ENCODE assay signal across 19 mouse cellular contexts in the genomic region with DNA sequence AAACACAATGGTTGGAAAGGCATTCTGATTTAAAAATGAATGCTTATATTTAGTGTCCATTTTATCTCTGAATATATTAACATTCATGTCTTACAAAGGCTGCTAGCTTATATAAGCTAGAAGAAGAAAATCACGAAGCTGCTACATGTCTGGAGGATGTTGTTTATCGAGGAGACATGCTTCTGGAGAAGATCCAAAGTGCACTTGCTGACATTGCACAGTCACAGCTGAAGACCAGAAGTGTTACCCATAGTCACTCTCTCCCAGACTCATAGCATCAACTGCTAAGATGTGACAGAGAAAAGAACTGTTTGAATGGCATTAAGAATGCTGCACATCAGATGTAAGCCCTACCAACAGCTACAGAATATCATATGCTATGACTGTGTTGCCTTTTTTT. TPM values are rescaled to one million over a fixed set of nuclear protein-coding genes. Genes with fewer than 3 reads are reported as not detected.
DNase-seq lines count a peak whose midpoint lies in the region; ATAC-seq and TF ChIP-seq lines count a peak whose summit lies in the region.
"Had no signal": no experiment of that assay in that cellular context is flagged by ENCODE, and none has a peak within 500 bp of the region (broad histone marks: within the 10 kb centered on the region; RNA-seq: fewer than 3 reads in every experiment).

No protein-coding gene starts in this region.

- TF ChIP-seq POLR2A in kidney, adult 2 months (IDR thresholded peaks at IDR 0.05; ENCODE audit: low read depth, low read length): no peak

- no peak overlapping the region for H3K27ac ChIP-seq in kidney, adult 2 months (ENCODE audit: insufficient read depth, low read depth, low read length)
- H3K27ac ChIP-seq in kidney, embryonic 14.5 days (ENCODE audit: low read depth, low read length): no peak overlapping the region
- peak overlapping the region; percentile 57; the same call in 1 of the 2 replicates for H3K27ac ChIP-seq in left cerebral cortex, adult 2 months
- H3K27ac ChIP-seq: embryonic facial prominence, embryonic 15.5 days; forebrain, embryonic 10.5 days; gastrocnemius, adult 2 months; hindbrain, embryonic 10.5 days; hindbrain, embryonic 14.5 days had no signal

- no peak overlapping the region for H3K4me3 ChIP-seq in kidney, adult 2 months (ENCODE audit: insufficient read depth, low read depth, low read length)
- H3K4me3 ChIP-seq in kidney, embryonic 14.5 days (ENCODE audit: low read length): no peak overlapping the region
- H3K4me3 ChIP-seq in left cerebral cortex, adult 2 months: no peak overlapping the region
- H3K4me3 ChIP-seq: embryonic facial prominence, embryonic 15.5 days; erythroblast, embryonic 14.5 days; forebrain, embryonic 10.5 days; gastrocnemius, adult 2 months; heart, embryonic 12.5 days; hindbrain, embryonic 10.5 days had no signal

- peaks cover 2% of the 10 kb centered on the region; the same call in 1 of the 2 replicates for H3K36me3 ChIP-seq in kidney, adult 2 months (ENCODE audit: control insufficient read depth, insufficient read depth, low read length)
- peaks cover 13% of the 10 kb centered on the region for H3K36me3 ChIP-seq in kidney, embryonic 14.5 days (ENCODE audit: control insufficient read depth, insufficient read depth, low read length)

- H3K4me1 ChIP-seq in kidney, adult 2 months (ENCODE audit: control insufficient read depth, insufficient read depth, low read length): peaks cover 4% of the 10 kb centered on the region; the same call in 1 of the 2 replicates
- H3K4me1 ChIP-seq in kidney, embryonic 14.5 days (ENCODE audit: control insufficient read depth, insufficient read depth, low read length): no peaks in the 10 kb centered on the region
- H3K4me1 ChIP-seq: embryonic facial prominence, embryonic 15.5 days; forebrain, embryonic 10.5 days; hindbrain, embryonic 10.5 days had no signal

- H3K9me3 ChIP-seq in kidney, embryonic 14.5 days (ENCODE audit: control insufficient read depth, low read length): no peaks in the 10 kb centered on the region
- H3K9me3 ChIP-seq: embryonic facial prominence, embryonic 15.5 days; forebrain, embryonic 10.5 days; heart, embryonic 12.5 days; hindbrain, embryonic 10.5 days had no signal

- no peak for TF ChIP-seq CTCF in kidney, adult 2 months (conservative IDR thresholded peaks at IDR 0.05; ENCODE audit: insufficient read depth, insufficient read length, low read depth, low read length)
- no peak for TF ChIP-seq CTCF in left cerebral cortex, adult 2 months (IDR thresholded peaks at IDR 0.05)

- 38% methylated on average over 2 of the region's 2 CpGs for WGBS in kidney, adult 2 months
- 86% methylated on average over 2 of the region's 2 CpGs for WGBS in kidney, embryonic 14.5 days

- no peak overlapping the region for H3K9ac ChIP-seq in kidney, embryonic 14.5 days (ENCODE audit: low read depth, low read length)
- H3K9ac ChIP-seq: embryonic facial prominence, embryonic 15.5 days; heart, embryonic 12.5 days; hindbrain, embryonic 14.5 days had no signal

- no peak for ATAC-seq in kidney, embryonic 14.5 days (ENCODE audit: low FRiP score, low TSS enrichment)
- ATAC-seq in activated CD4-positive, CD25-positive, alpha-beta regulatory T cell, adult 4 months: no peak
- ATAC-seq: forebrain, embryonic 14.5 days had no signal

- H3K27me3 ChIP-seq in kidney, adult 2 months (replicated peaks; ENCODE audit: control insufficient read depth, insufficient read depth, low read length): no peaks in the 10 kb centered on the region
- H3K27me3 ChIP-seq in kidney, embryonic 14.5 days (ENCODE audit: control insufficient read depth, insufficient read depth, low read length): no peaks in the 10 kb centered on the region
- H3K27me3 ChIP-seq: embryonic facial prominence, embryonic 15.5 days; heart, embryonic 12.5 days had no signal

- DNase-seq in kidney, adult 2 months: peak; percentile 68
- DNase-seq in left cerebral cortex, adult 2 months (ENCODE audit: extremely low spot score in 1 of 2, low spot score in 2 of 2): no peak
- DNase-seq in left cerebral cortex, postnatal 10 days (ENCODE audit: extremely low spot score in 1 of 2, low spot score in 2 of 2): no peak
- DNase-seq in brain, adult 2 months (ENCODE audit: low read depth, low spot score): peak; percentile 51
- DNase-seq: adrenal gland, postnatal 14 days; cerebellum, adult 18-20 months; cerebellum, adult 9-11 months; cerebellum, postnatal 36 days; gastrocnemius, adult 2 months; gastrocnemius, postnatal 25 days had no signal

- intact Hi-C loops in left cerebral cortex, adult 2 months (cut with DNase I): no loop called here
- intact Hi-C loops in left cerebral cortex, postnatal 10 days (cut with DNase I): no loop called here

- no peak overlapping the region for H3K4me2 ChIP-seq in kidney, embryonic 14.5 days (replicated peaks; ENCODE audit: low read depth, low read length)
- H3K4me2 ChIP-seq: embryonic facial prominence, embryonic 15.5 days; heart, embryonic 12.5 days; hindbrain, embryonic 14.5 days had no signal

RNA-seq across cellular contexts. Expression of a gene that starts 7.4 kb away (rescaled TPM):
- 32.9 and 34.8 TPM in 2 replicates for polyA plus RNA-seq in kidney, adult 2 months (2012; rRNA removed)
- 20.3 and 37.4 TPM in 2 replicates for polyA plus RNA-seq in kidney, embryonic 14.5 days (2014; fragmentation: Nextera tagmentation; extraction: Ambion mirVana)
- total RNA-seq in left cerebral cortex, adult 2 months (2021): 10 to 100 TPM; 26.4 to 27.4 TPM
- total RNA-seq in left cerebral cortex, postnatal 10 days (2021): 10 to 100 TPM; 31.7 to 33.6 TPM
- 1 to 10 TPM; 2.5 to 4.7 TPM for polyA plus RNA-seq in activated CD4-positive, CD25-positive, alpha-beta regulatory T cell, adult 4 months (2017; shearing (Covaris generic))

RNA-seq across cellular contexts. Expression of a gene that starts 7.7 kb away (rescaled TPM):
- polyA plus RNA-seq in kidney, adult 2 months (2012; rRNA removed): 45.4 and 59.9 TPM in 2 replicates
- 143 and 185 TPM in 2 replicates for polyA plus RNA-seq in kidney, embryonic 14.5 days (2014; fragmentation: Nextera tagmentation; extraction: Ambion mirVana)
- total RNA-seq in left cerebral cortex, adult 2 months (2021): 10 to 100 TPM; 44.1 to 44.8 TPM
- total RNA-seq in left cerebral cortex, postnatal 10 days (2021): 10 to 100 TPM; 39.2 to 44.9 TPM
- 10 to 100 TPM; 66.6 to 70.2 TPM for polyA plus RNA-seq in activated CD4-positive, CD25-positive, alpha-beta regulatory T cell, adult 4 months (2017; shearing (Covaris generic))

Comparison
In these comparisons a context has a peak if more than half of its experiments do, and no peak if none do; other contexts are left out.
1. DNase-seq: peak in kidney, adult 2 months (single experiment) and brain, adult 2 months (single experiment); none in left cerebral cortex, adult 2 months (0 of 2) and left cerebral cortex, postnatal 10 days (0 of 2).